Mouse (Mus musculus) thymus, adult 2 months (tissue): ENCODE results near the gene Tagln.

Source experiments
- CTCF ChIP-seq: fragments of 200-500 bp; IDR thresholded peaks from 2 replicates; pipeline ENCODE4 v1.5.1; 2012; ENCODE audit warnings: mild to moderate bottlenecking, control low read depth, low read length, moderate library complexity, borderline replicate concordance; ENCODE audit not compliant: control insufficient read depth, poor library complexity, insufficient read depth; ENCODE audit errors: extremely low read depth
- POLR2A ChIP-seq: fragments of 200-500 bp; IDR thresholded peaks from 2 replicates; pipeline ENCODE4 v1.6.1; 2012; ENCODE audit warnings: mild to moderate bottlenecking, low read length, control low read depth, moderate library complexity; ENCODE audit not compliant: control insufficient read depth, poor library complexity, insufficient read depth; ENCODE audit errors: extremely low read depth

DNA sequence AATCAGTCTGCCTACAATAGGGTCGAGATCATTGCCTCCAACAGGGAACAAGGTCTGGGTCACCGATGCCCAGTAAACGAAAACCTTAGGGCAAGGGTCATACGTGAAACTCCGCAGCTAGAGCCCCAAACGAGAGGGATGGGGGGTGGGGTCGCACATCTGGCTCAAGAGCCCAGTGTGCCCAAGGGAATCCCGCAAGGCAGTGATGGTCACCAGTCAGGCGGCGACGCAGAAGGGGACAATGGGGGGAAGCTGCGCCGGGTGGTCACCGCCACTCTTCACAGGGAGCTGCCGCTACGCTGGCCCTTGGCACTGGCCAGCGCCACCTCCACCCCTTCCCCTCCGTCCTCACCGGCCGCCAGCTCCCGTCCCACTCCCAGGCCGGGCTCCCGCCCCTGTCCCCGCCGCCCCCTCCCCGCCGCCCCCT lies 30.0 kb downstream of the Tagln start:
- no peak for TF ChIP-seq CTCF
- no peak for TF ChIP-seq POLR2A
